20 mouse cellular contexts compared by ENCODE assay signal in the genomic region with DNA sequence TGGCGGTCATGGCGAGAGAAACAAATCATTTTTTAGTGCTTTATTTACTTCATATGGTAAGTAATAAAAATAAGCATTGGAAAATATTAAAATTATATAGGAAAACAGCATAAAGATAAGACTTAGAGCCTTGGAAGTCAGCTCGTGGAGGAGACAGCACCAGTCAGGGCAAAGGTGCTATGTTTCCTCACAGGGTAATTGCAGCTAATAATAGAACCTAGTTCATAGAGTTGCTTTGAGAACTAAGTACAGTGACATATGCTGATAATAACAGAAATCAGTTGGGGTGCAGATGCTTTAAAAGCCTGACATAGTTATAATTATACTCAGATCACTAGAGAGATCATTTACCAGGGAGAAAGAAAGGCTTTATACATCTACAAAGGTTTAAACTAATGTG.
DNase-seq lines count a peak whose midpoint lies in the region; ATAC-seq and TF ChIP-seq lines count a peak whose summit lies in the region.
"Had no signal": no experiment of that assay in that cellular context is flagged by ENCODE, and none has a peak within 500 bp of the region (broad histone marks: within the 10 kb centered on the region; RNA-seq: fewer than 3 reads in every experiment).

No protein-coding gene starts in this region.

- no peak for TF ChIP-seq EP300 in heart, adult 2 months (IDR thresholded peaks at IDR 0.05; ENCODE audit: insufficient read depth, low read depth, low read length)

- H3K36me3 ChIP-seq in heart, adult 2 months (ENCODE audit: control insufficient read depth, insufficient read depth, low read length), result peaks cover 4% of the 10 kb centered on the region; the same call in 1 of the 2 replicates
- H3K36me3 ChIP-seq in liver, adult 2 months (ENCODE audit: control insufficient read depth, insufficient read depth, low read length), result no peaks in the 10 kb centered on the region
- no peaks in the 10 kb centered on the region for H3K36me3 ChIP-seq in liver, embryonic 12.5 days
- no peaks in the 10 kb centered on the region for H3K36me3 ChIP-seq in intestine, embryonic 15.5 days
- no peaks in the 10 kb centered on the region for H3K36me3 ChIP-seq in kidney, embryonic 15.5 days
- H3K36me3 ChIP-seq: embryonic facial prominence, embryonic 10.5 days; hindbrain, embryonic 13.5 days had no signal

- WGBS in heart, adult 2 months, result 63% methylated on average over 3 of the region's 3 CpGs
- 63% methylated on average over 3 of the region's 3 CpGs for WGBS in liver, adult 2 months
- 56% methylated on average over 3 of the region's 3 CpGs for WGBS in liver, embryonic 12.5 days (ENCODE audit: insufficient replicate concordance)
- 69% methylated on average over 3 of the region's 3 CpGs for WGBS in intestine, embryonic 15.5 days
- WGBS in kidney, embryonic 15.5 days, result 73% methylated on average over 3 of the region's 3 CpGs

- H3K4me1 ChIP-seq in heart, adult 2 months (ENCODE audit: control insufficient read depth, insufficient read depth, low read length), result peaks cover 4% of the 10 kb centered on the region
- peaks cover 11% of the 10 kb centered on the region for H3K4me1 ChIP-seq in liver, adult 2 months (ENCODE audit: control insufficient read depth, insufficient read depth, low read length)
- no peaks in the 10 kb centered on the region for H3K4me1 ChIP-seq in liver, embryonic 12.5 days
- peaks cover 4% of the 10 kb centered on the region; the same call in 1 of the 2 replicates for H3K4me1 ChIP-seq in intestine, embryonic 15.5 days (replicated peaks)
- H3K4me1 ChIP-seq in kidney, embryonic 15.5 days, result no peaks in the 10 kb centered on the region
- H3K4me1 ChIP-seq: hindbrain, embryonic 13.5 days had no signal

- no peaks in the 10 kb centered on the region for H3K79me2 ChIP-seq in heart, adult 2 months (replicated peaks; ENCODE audit: control insufficient read depth, insufficient read depth, low read length)
- no peaks in the 10 kb centered on the region for H3K79me2 ChIP-seq in liver, adult 2 months (ENCODE audit: control insufficient read depth, insufficient read depth, low read length)

- no peak for DNase-seq in heart, adult 2 months
- no peak for DNase-seq in heart, postnatal 14 days
- peak; percentile 71 for DNase-seq in liver, adult 2 months (ENCODE audit: extremely low read depth, low read depth, low spot score)
- DNase-seq: adrenal gland, adult 2 months; adrenal gland, postnatal 25 days; cerebellum, adult 2 months; cerebellum, postnatal 10 days; gastrocnemius, postnatal 10 days; heart, postnatal 10 days had no signal

- no peak for TF ChIP-seq CTCF in heart, adult 2 months (IDR thresholded peaks at IDR 0.05)
- TF ChIP-seq CTCF in liver, adult 2 months (IDR thresholded peaks at IDR 0.05; ENCODE audit: low read depth, low read length), result no peak

- intact Hi-C loops in heart, adult 2 months (cut with DNase I), result no loop called here
- intact Hi-C loops in heart, postnatal 14 days (cut with DNase I), result no loop called here

- ATAC-seq in liver, embryonic 12.5 days, result no peak
- ATAC-seq in intestine, embryonic 15.5 days, result peak; percentile 54; the same call in 1 of the 2 replicates
- no peak for ATAC-seq in kidney, embryonic 15.5 days (replicated peaks; ENCODE audit: low FRiP score)
- ATAC-seq: activated CD4-positive, CD25-positive, alpha-beta regulatory T cell, adult 4 months; forebrain, embryonic 14.5 days; hindbrain, postnatal 0 days; Patski had no signal

- peak overlapping the region; percentile 28; the same call in 1 of the 2 replicates for H3K27ac ChIP-seq in heart, adult 2 months
- peak overlapping the region; percentile 40 for H3K27ac ChIP-seq in liver, adult 2 months (replicated peaks; ENCODE audit: insufficient read depth, low read depth, low read length)
- H3K27ac ChIP-seq in liver, embryonic 12.5 days, result no peak overlapping the region
- no peak overlapping the region for H3K27ac ChIP-seq in intestine, embryonic 15.5 days
- no peak overlapping the region for H3K27ac ChIP-seq in kidney, embryonic 15.5 days
- H3K27ac ChIP-seq: hindbrain, embryonic 13.5 days; hindbrain, postnatal 0 days had no signal

- no peaks in the 10 kb centered on the region for H3K27me3 ChIP-seq in heart, adult 2 months (ENCODE audit: control insufficient read depth, insufficient read depth, low read length)
- no peaks in the 10 kb centered on the region for H3K27me3 ChIP-seq in liver, adult 2 months (ENCODE audit: control insufficient read depth, insufficient read depth, low read length)
- no peaks in the 10 kb centered on the region for H3K27me3 ChIP-seq in liver, embryonic 12.5 days (replicated peaks)
- no peaks in the 10 kb centered on the region for H3K27me3 ChIP-seq in intestine, embryonic 15.5 days (replicated peaks)
- no peaks in the 10 kb centered on the region for H3K27me3 ChIP-seq in kidney, embryonic 15.5 days
- H3K27me3 ChIP-seq: CH12.LX; hindbrain, embryonic 13.5 days; Patski had no signal

- H3K9me3 ChIP-seq in liver, embryonic 12.5 days (replicated peaks), result no peaks in the 10 kb centered on the region
- no peaks in the 10 kb centered on the region for H3K9me3 ChIP-seq in intestine, embryonic 15.5 days
- no peaks in the 10 kb centered on the region for H3K9me3 ChIP-seq in kidney, embryonic 15.5 days (replicated peaks)
- H3K9me3 ChIP-seq: embryonic facial prominence, embryonic 10.5 days; hindbrain, embryonic 13.5 days had no signal

- no peak for TF ChIP-seq POLR2A in heart, adult 2 months (IDR thresholded peaks at IDR 0.05; ENCODE audit: insufficient read depth, low read depth, low read length)
- no peak for TF ChIP-seq POLR2A in liver, adult 2 months (IDR thresholded peaks at IDR 0.05; ENCODE audit: extremely low read depth, insufficient read depth, low read length)

- H3K4me2 ChIP-seq in liver, embryonic 12.5 days, result no peak overlapping the region
- no peak overlapping the region for H3K4me2 ChIP-seq in intestine, embryonic 15.5 days (replicated peaks)
- H3K4me2 ChIP-seq in kidney, embryonic 15.5 days, result no peak overlapping the region
- H3K4me2 ChIP-seq: heart, embryonic 11.5 days; hindbrain, embryonic 13.5 days had no signal

- no peak overlapping the region for H3K4me3 ChIP-seq in heart, adult 2 months
- no peak overlapping the region for H3K4me3 ChIP-seq in liver, adult 2 months (ENCODE audit: insufficient read depth, low read depth, low read length)
- no peak overlapping the region for H3K4me3 ChIP-seq in liver, embryonic 12.5 days
- H3K4me3 ChIP-seq in intestine, embryonic 15.5 days (replicated peaks), result no peak overlapping the region
- no peak overlapping the region for H3K4me3 ChIP-seq in kidney, embryonic 15.5 days (replicated peaks)
- H3K4me3 ChIP-seq: embryonic facial prominence, embryonic 10.5 days; hindbrain, embryonic 13.5 days had no signal

- no peak overlapping the region for H3K9ac ChIP-seq in heart, adult 2 months (ENCODE audit: low read depth, low read length)
- H3K9ac ChIP-seq in liver, adult 2 months (ENCODE audit: low read depth, low read length), result no peak overlapping the region
- no peak overlapping the region for H3K9ac ChIP-seq in liver, embryonic 12.5 days
- H3K9ac ChIP-seq in intestine, embryonic 15.5 days, result no peak overlapping the region
- no peak overlapping the region for H3K9ac ChIP-seq in kidney, embryonic 15.5 days
- H3K9ac ChIP-seq: hindbrain, embryonic 13.5 days had no signal

Comparison
In these comparisons a context has a peak if more than half of its experiments do, and no peak if none do; other contexts are left out.
1. H3K27ac ChIP-seq: peak in heart, adult 2 months (single experiment) and liver, adult 2 months (single experiment); none in liver, embryonic 12.5 days (single experiment), intestine, embryonic 15.5 days (single experiment) and kidney, embryonic 15.5 days (single experiment).